Mouse (Mus musculus) cortical plate, adult 2 months (tissue): ENCODE measurements around the gene Hba-x.

Experiments
- CTCF ChIP-seq: fragments of 200-500 bp; IDR thresholded peaks from 2 replicates; pipeline ENCODE4 v1.5.1; 2011; ENCODE audit warnings: mild to moderate bottlenecking, control low read depth, low read length; ENCODE audit not compliant: insufficient read depth; ENCODE audit errors: extremely low read depth
- POLR2A ChIP-seq: fragments of 200-500 bp; IDR thresholded peaks from 2 replicates; pipeline ENCODE4 v1.6.1; 2011; ENCODE audit warnings: mild to moderate bottlenecking, low read length, control low read depth; ENCODE audit not compliant: insufficient read depth; ENCODE audit errors: extremely low read depth

- TF ChIP-seq CTCF (no peak), POLR2A (no peak)
Observed at GRCm38 (mm10) chr11:32302824-32303419, 26.7 kb downstream of the Hba-x start.
